Mouse (Mus musculus): ENCODE data around the gene St6galnac5. TPM values are rescaled to one million over a fixed set of nuclear protein-coding genes. Genes with fewer than 3 reads are reported as not detected.

St6galnac5 gene
- polyA plus RNA-seq, 1 experiment from 2014 or later = 8.4 TPM

- ATAC-seq (no peak), DNase-seq (ENCODE audit: low spot score) (no peak)
- Histone ChIP-seq H3K9me3 (replicated peaks; ENCODE audit: control insufficient read depth, low read length) (no peaks in the 10 kb centered on the region), H3K36me3 (ENCODE audit: control insufficient read depth, insufficient read depth, low read length) (no peaks in the 10 kb centered on the region), H3K4me1 (ENCODE audit: control insufficient read depth, insufficient read depth, low read length) (0 out of 2 replicates have a peak, but pooled peaks cover 4% of the 10 kb centered on the region), H3K9ac (ENCODE audit: low read length) (no peak overlapping the region), H3K27ac (ENCODE audit: low read depth, low read length) (no peak overlapping the region), H3K4me3 (ENCODE audit: low read depth, low read length) (no peak overlapping the region), H3K4me2 (ENCODE audit: low read length) (no peak overlapping the region), H3K27me3 (replicated peaks; ENCODE audit: control insufficient read depth, insufficient read depth, low read length) (no peaks in the 10 kb centered on the region)
- WGBS = 62% methylated on average over 11 of the region's 11 CpGs
Measured at GRCm38 (mm10) chr3:152942985-152943384, 39.1 kb downstream of the St6galnac5 start.

GRCm38 (mm10) chr3:152941671-152942070 is 40.4 kb downstream of the St6galnac5 start:
- Histone ChIP-seq H3K4me3 (ENCODE audit: low read depth, low read length) (no peak overlapping the region), H3K27me3 (replicated peaks; ENCODE audit: control insufficient read depth, insufficient read depth, low read length) (no peaks in the 10 kb centered on the region), H3K4me1 (ENCODE audit: control insufficient read depth, insufficient read depth, low read length) (0 out of 2 replicates have a peak, but pooled peaks cover 4% of the 10 kb centered on the region), H3K4me2 (ENCODE audit: low read length) (no peak overlapping the region), H3K27ac (ENCODE audit: low read depth, low read length) (no peak overlapping the region), H3K9me3 (replicated peaks; ENCODE audit: control insufficient read depth, low read length) (no peaks in the 10 kb centered on the region), H3K36me3 (ENCODE audit: control insufficient read depth, insufficient read depth, low read length) (no peaks in the 10 kb centered on the region), H3K9ac (ENCODE audit: low read length) (no peak overlapping the region)
- ATAC-seq = no peak
- 91% methylated on average over 5 of the region's 5 CpGs for WGBS
- DNase-seq (ENCODE audit: low spot score) = no peak

- Histone ChIP-seq H3K27me3 (replicated peaks; ENCODE audit: control insufficient read depth, insufficient read depth, low read length) (no peaks in the 10 kb centered on the region), H3K4me2 (ENCODE audit: low read length) (no peak overlapping the region), H3K4me1 (ENCODE audit: control insufficient read depth, insufficient read depth, low read length) (no peaks in the 10 kb centered on the region), H3K27ac (ENCODE audit: low read depth, low read length) (no peak overlapping the region), H3K36me3 (ENCODE audit: control insufficient read depth, insufficient read depth, low read length) (no peaks in the 10 kb centered on the region), H3K9ac (ENCODE audit: low read length) (no peak overlapping the region), H3K9me3 (replicated peaks; ENCODE audit: control insufficient read depth, low read length) (no peaks in the 10 kb centered on the region), H3K4me3 (ENCODE audit: low read depth, low read length) (no peak overlapping the region)
- ATAC-seq (no peak), DNase-seq (ENCODE audit: low spot score) (no peak)
- 89% methylated on average over 3 of the region's 3 CpGs for WGBS
Measured at GRCm38 (mm10) chr3:152936313-152936712, 45.7 kb downstream of the St6galnac5 start.

GRCm38 (mm10) chr3:152933737-152934136 is 48.3 kb downstream of the St6galnac5 start:
- Histone ChIP-seq H3K27ac (ENCODE audit: low read depth, low read length) (no peak overlapping the region), H3K36me3 (ENCODE audit: control insufficient read depth, insufficient read depth, low read length) (no peaks in the 10 kb centered on the region), H3K27me3 (replicated peaks; ENCODE audit: control insufficient read depth, insufficient read depth, low read length) (no peaks in the 10 kb centered on the region), H3K9ac (ENCODE audit: low read length) (no peak overlapping the region), H3K4me1 (ENCODE audit: control insufficient read depth, insufficient read depth, low read length) (peaks cover 1% of the 10 kb centered on the region), H3K4me3 (ENCODE audit: low read depth, low read length) (no peak overlapping the region), H3K4me2 (ENCODE audit: low read length) (no peak overlapping the region), H3K9me3 (replicated peaks; ENCODE audit: control insufficient read depth, low read length) (no peaks in the 10 kb centered on the region)
- 96% methylated on average over 3 of the region's 3 CpGs for WGBS
- no peak for DNase-seq (ENCODE audit: low spot score)
- ATAC-seq = no peak

- no peak for ATAC-seq
- Histone ChIP-seq H3K4me1 (ENCODE audit: control insufficient read depth, insufficient read depth, low read length) (peaks cover 10% of the 10 kb centered on the region), H3K9me3 (replicated peaks; ENCODE audit: control insufficient read depth, low read length) (no peaks in the 10 kb centered on the region), H3K27me3 (replicated peaks; ENCODE audit: control insufficient read depth, insufficient read depth, low read length) (no peaks in the 10 kb centered on the region), H3K4me2 (ENCODE audit: low read length) (no peak overlapping the region), H3K4me3 (ENCODE audit: low read depth, low read length) (no peak overlapping the region), H3K9ac (ENCODE audit: low read length) (no peak overlapping the region), H3K27ac (ENCODE audit: low read depth, low read length) (no peak overlapping the region), H3K36me3 (ENCODE audit: control insufficient read depth, insufficient read depth, low read length) (no peaks in the 10 kb centered on the region)
- WGBS = 89% methylated on average over 2 of the region's 2 CpGs
- DNase-seq (ENCODE audit: low spot score) = no peak
Measured at GRCm38 (mm10) chr3:152932544-152932943, 49.5 kb downstream of the St6galnac5 start.

GRCm38 (mm10) chr3:152932096-152932495 is 50.0 kb downstream of the St6galnac5 start:
- ATAC-seq (no peak), DNase-seq (ENCODE audit: low spot score) (no peak)
- 80% methylated on average over 4 of the region's 4 CpGs for WGBS
- no peaks in the 10 kb centered on the region for H3K27me3 ChIP-seq (replicated peaks; ENCODE audit: control insufficient read depth, insufficient read depth, low read length)
- no peak overlapping the region for H3K27ac ChIP-seq (ENCODE audit: low read depth, low read length)
- H3K9me3 ChIP-seq (replicated peaks; ENCODE audit: control insufficient read depth, low read length) = no peaks in the 10 kb centered on the region
- no peak overlapping the region for H3K4me3 ChIP-seq (ENCODE audit: low read depth, low read length)
- no peak overlapping the region for H3K9ac ChIP-seq (ENCODE audit: low read length)
- H3K4me2 ChIP-seq (ENCODE audit: low read length) = no peak overlapping the region
- H3K4me1 ChIP-seq (ENCODE audit: control insufficient read depth, insufficient read depth, low read length) = peaks cover 10% of the 10 kb centered on the region
- H3K36me3 ChIP-seq (ENCODE audit: control insufficient read depth, insufficient read depth, low read length) = no peaks in the 10 kb centered on the region

GRCm38 (mm10) chr3:152931354-152931753 is 50.7 kb downstream of the St6galnac5 start:
- H3K4me2 ChIP-seq (ENCODE audit: low read length) = no peak overlapping the region
- H3K4me3 ChIP-seq (ENCODE audit: low read depth, low read length) = no peak overlapping the region
- no peaks in the 10 kb centered on the region for H3K9me3 ChIP-seq (replicated peaks; ENCODE audit: control insufficient read depth, low read length)
- H3K27ac ChIP-seq (ENCODE audit: low read depth, low read length) = no peak overlapping the region
- H3K36me3 ChIP-seq (ENCODE audit: control insufficient read depth, insufficient read depth, low read length) = no peaks in the 10 kb centered on the region
- WGBS = 89% methylated on average over 3 of the region's 3 CpGs
- peaks cover 10% of the 10 kb centered on the region for H3K4me1 ChIP-seq (ENCODE audit: control insufficient read depth, insufficient read depth, low read length)
- H3K9ac ChIP-seq (ENCODE audit: low read length) = no peak overlapping the region
- no peak for ATAC-seq
- DNase-seq (ENCODE audit: low spot score) = no peak
- no peaks in the 10 kb centered on the region for H3K27me3 ChIP-seq (replicated peaks; ENCODE audit: control insufficient read depth, insufficient read depth, low read length)

GRCm38 (mm10) chr3:152929788-152930281 is 52.2 kb downstream of the St6galnac5 start:
- Histone ChIP-seq H3K27ac (ENCODE audit: low read depth, low read length) (no peak overlapping the region), H3K27me3 (replicated peaks; ENCODE audit: control insufficient read depth, insufficient read depth, low read length) (no peaks in the 10 kb centered on the region), H3K4me1 (ENCODE audit: control insufficient read depth, insufficient read depth, low read length) (peaks cover 10% of the 10 kb centered on the region), H3K4me2 (ENCODE audit: low read length) (no peak overlapping the region), H3K9me3 (replicated peaks; ENCODE audit: control insufficient read depth, low read length) (no peaks in the 10 kb centered on the region), H3K4me3 (ENCODE audit: low read depth, low read length) (no peak overlapping the region), H3K36me3 (ENCODE audit: control insufficient read depth, insufficient read depth, low read length) (no peaks in the 10 kb centered on the region), H3K9ac (ENCODE audit: low read length) (no peak overlapping the region)
- no peak for ATAC-seq
- no peak for DNase-seq (ENCODE audit: low spot score)
- WGBS = 78% methylated on average over 7 of the region's 7 CpGs

- no peak for DNase-seq (ENCODE audit: low spot score)
- Histone ChIP-seq H3K27me3 (replicated peaks; ENCODE audit: control insufficient read depth, insufficient read depth, low read length) (no peaks in the 10 kb centered on the region), H3K9me3 (replicated peaks; ENCODE audit: control insufficient read depth, low read length) (no peaks in the 10 kb centered on the region), H3K9ac (ENCODE audit: low read length) (no peak overlapping the region), H3K4me2 (ENCODE audit: low read length) (no peak overlapping the region), H3K4me1 (ENCODE audit: control insufficient read depth, insufficient read depth, low read length) (peaks cover 10% of the 10 kb centered on the region), H3K4me3 (ENCODE audit: low read depth, low read length) (no peak overlapping the region), H3K36me3 (ENCODE audit: control insufficient read depth, insufficient read depth, low read length) (no peaks in the 10 kb centered on the region), H3K27ac (ENCODE audit: low read depth, low read length) (no peak overlapping the region)
- WGBS = 47% methylated on average over 10 of the region's 10 CpGs
- ATAC-seq = peak; percentile 32; the same call in 1 of the 2 replicates
Measured at GRCm38 (mm10) chr3:152929256-152929787, 52.7 kb downstream of the St6galnac5 start.

Data from forebrain, embryonic 14.5 days (tissue).